Mouse (Mus musculus): ENCODE measurements at regions not wholly inside any gene's neighbourhood (a gene's known extent, or its start where the extent isn't known, plus 50 kb on each side); places are given as distances from the start of the nearest gene placed in this dataset.

GRCm38 (mm10) chr8:103830416-103830815 lies 271.0 kb upstream of the Cdh5 start:
- TF ChIP-seq ZC3H11A (IDR thresholded peaks at IDR 0.05; ENCODE audit: borderline replicate concordance, low read depth, low read length) (no peak), HCFC1 (IDR thresholded peaks at IDR 0.05; ENCODE audit: borderline replicate concordance, insufficient read depth, low read length) (no peak), CHD2 (IDR thresholded peaks at IDR 0.05; ENCODE audit: low read depth, low read length) (no peak), MAFK (IDR thresholded peaks at IDR 0.05; ENCODE audit: insufficient read depth, low read depth, low read length) (no peak), ZNF384 (IDR thresholded peaks at IDR 0.05; ENCODE audit: low read depth, low read length) (no peak)
- Histone ChIP-seq H3K27ac (ENCODE audit: insufficient read depth, low read depth, low read length, poor library complexity, severe bottlenecking) (no peak overlapping the region), H3K36me3 (ENCODE audit: control insufficient read depth, insufficient read depth, low read length, poor library complexity, severe bottlenecking) (no peaks in the 10 kb centered on the region), H3K9ac (ENCODE audit: insufficient read depth, low read depth, low read length, poor library complexity, severe bottlenecking) (no peak overlapping the region), H3K9me3 (ENCODE audit: control insufficient read depth, insufficient read depth, low read depth, low read length) (no peaks in the 10 kb centered on the region), H3K4me3 (ENCODE audit: insufficient read depth in 1 of 2, low read depth in 1 of 2, low read length in 2 of 2, poor library complexity in 1 of 2, severe bottlenecking in 1 of 2) (no peak overlapping the region), H3K4me1 (ENCODE audit: control insufficient read depth in 2 of 2, insufficient read depth in 2 of 2, low read length in 2 of 2, poor library complexity in 1 of 2) (no peaks in the 10 kb centered on the region)
- in situ Hi-C loops (cut with MboI; ENCODE audit: low sequenced_read_pairs in 2 of 2, unreplicated experiment in 2 of 2) = no loop called here
- DNase-seq (ENCODE audit: low read depth, low spot score) = no peak

- H3K9ac ChIP-seq (ENCODE audit: insufficient read depth, low read depth, low read length, poor library complexity, severe bottlenecking) = no peak overlapping the region
- in situ Hi-C loops (cut with MboI; ENCODE audit: low sequenced_read_pairs in 2 of 2, unreplicated experiment in 2 of 2) = no loop called here
- TF ChIP-seq CHD2 (IDR thresholded peaks at IDR 0.05; ENCODE audit: low read depth, low read length) (no peak), HCFC1 (IDR thresholded peaks at IDR 0.05; ENCODE audit: borderline replicate concordance, insufficient read depth, low read length) (no peak), ZC3H11A (IDR thresholded peaks at IDR 0.05; ENCODE audit: borderline replicate concordance, low read depth, low read length) (no peak), ZNF384 (IDR thresholded peaks at IDR 0.05; ENCODE audit: low read depth, low read length) (no peak), MAFK (IDR thresholded peaks at IDR 0.05; ENCODE audit: insufficient read depth, low read depth, low read length) (no peak)
- no peak overlapping the region for H3K4me3 ChIP-seq (ENCODE audit: insufficient read depth in 1 of 2, low read depth in 1 of 2, low read length in 2 of 2, poor library complexity in 1 of 2, severe bottlenecking in 1 of 2)
- no peak for DNase-seq (ENCODE audit: low read depth, low spot score)
- H3K27ac ChIP-seq (ENCODE audit: insufficient read depth, low read depth, low read length, poor library complexity, severe bottlenecking) = no peak overlapping the region
- no peaks in the 10 kb centered on the region for H3K36me3 ChIP-seq (ENCODE audit: control insufficient read depth, insufficient read depth, low read length, poor library complexity, severe bottlenecking)
- H3K4me1 ChIP-seq (ENCODE audit: control insufficient read depth in 2 of 2, insufficient read depth in 2 of 2, low read length in 2 of 2, poor library complexity in 1 of 2) = no peaks in the 10 kb centered on the region
- no peaks in the 10 kb centered on the region for H3K9me3 ChIP-seq (ENCODE audit: control insufficient read depth, insufficient read depth, low read depth, low read length)
Observed at GRCm38 (mm10) chr8:103839990-103840389, 261.4 kb upstream of the Cdh5 start.

- in situ Hi-C loops (cut with MboI; ENCODE audit: low sequenced_read_pairs in 2 of 2, unreplicated experiment in 2 of 2) = no loop called here
- Histone ChIP-seq H3K4me1 (ENCODE audit: control insufficient read depth in 2 of 2, insufficient read depth in 2 of 2, low read length in 2 of 2, poor library complexity in 1 of 2) (no peaks in the 10 kb centered on the region), H3K4me3 (ENCODE audit: insufficient read depth in 1 of 2, low read depth in 1 of 2, low read length in 2 of 2, poor library complexity in 1 of 2, severe bottlenecking in 1 of 2) (no peak overlapping the region), H3K27ac (ENCODE audit: insufficient read depth, low read depth, low read length, poor library complexity, severe bottlenecking) (no peak overlapping the region), H3K9ac (ENCODE audit: insufficient read depth, low read depth, low read length, poor library complexity, severe bottlenecking) (no peak overlapping the region), H3K9me3 (ENCODE audit: control insufficient read depth, insufficient read depth, low read depth, low read length) (no peaks in the 10 kb centered on the region), H3K36me3 (ENCODE audit: control insufficient read depth, insufficient read depth, low read length, poor library complexity, severe bottlenecking) (no peaks in the 10 kb centered on the region)
- TF ChIP-seq CHD2 (IDR thresholded peaks at IDR 0.05; ENCODE audit: low read depth, low read length) (no peak), ZC3H11A (IDR thresholded peaks at IDR 0.05; ENCODE audit: borderline replicate concordance, low read depth, low read length) (no peak), ZNF384 (IDR thresholded peaks at IDR 0.05; ENCODE audit: low read depth, low read length) (no peak), MAFK (IDR thresholded peaks at IDR 0.05; ENCODE audit: insufficient read depth, low read depth, low read length) (no peak), HCFC1 (IDR thresholded peaks at IDR 0.05; ENCODE audit: borderline replicate concordance, insufficient read depth, low read length) (no peak)
- no peak for DNase-seq (ENCODE audit: low read depth, low spot score)
Observed at GRCm38 (mm10) chr8:103845964-103846363, 255.5 kb upstream of the Cdh5 start.

GRCm38 (mm10) chr8:103846382-103846976 lies 254.9 kb upstream of the Cdh5 start:
- in situ Hi-C loops (cut with MboI; ENCODE audit: low sequenced_read_pairs in 2 of 2, unreplicated experiment in 2 of 2) = no loop called here
- no peak overlapping the region for H3K9ac ChIP-seq (ENCODE audit: insufficient read depth, low read depth, low read length, poor library complexity, severe bottlenecking)
- no peak for TF ChIP-seq MAFK (IDR thresholded peaks at IDR 0.05; ENCODE audit: insufficient read depth, low read depth, low read length)
- TF ChIP-seq HCFC1 (IDR thresholded peaks at IDR 0.05; ENCODE audit: borderline replicate concordance, insufficient read depth, low read length) = no peak
- TF ChIP-seq CHD2 (IDR thresholded peaks at IDR 0.05; ENCODE audit: low read depth, low read length) = no peak
- no peak for TF ChIP-seq ZNF384 (IDR thresholded peaks at IDR 0.05; ENCODE audit: low read depth, low read length)
- TF ChIP-seq ZC3H11A (IDR thresholded peaks at IDR 0.05; ENCODE audit: borderline replicate concordance, low read depth, low read length) = no peak
- H3K4me3 ChIP-seq (ENCODE audit: insufficient read depth in 1 of 2, low read depth in 1 of 2, low read length in 2 of 2, poor library complexity in 1 of 2, severe bottlenecking in 1 of 2) = no peak overlapping the region
- DNase-seq (ENCODE audit: low read depth, low spot score) = no peak
- H3K9me3 ChIP-seq (ENCODE audit: control insufficient read depth, insufficient read depth, low read depth, low read length) = no peaks in the 10 kb centered on the region
- no peaks in the 10 kb centered on the region for H3K4me1 ChIP-seq (ENCODE audit: control insufficient read depth in 2 of 2, insufficient read depth in 2 of 2, low read length in 2 of 2, poor library complexity in 1 of 2)
- no peaks in the 10 kb centered on the region for H3K36me3 ChIP-seq (ENCODE audit: control insufficient read depth, insufficient read depth, low read length, poor library complexity, severe bottlenecking)
- H3K27ac ChIP-seq (ENCODE audit: insufficient read depth, low read depth, low read length, poor library complexity, severe bottlenecking) = no peak overlapping the region
